Mouse (Mus musculus) c-Kit-positive CD71-positive TER-119-negative erythroid progenitor cells, embryonic 14.5 days (primary cell): ENCODE data around the gene Tmem235.

ENCODE experiments used
- DNase-seq: peaks from one replicate; pipeline ENCODE4 v3.0.0-alpha.2; 2013; ENCODE audit warnings: low read depth

Gene Tmem235

GRCm38 (mm10) chr11:117865988-117866387 lies 5.4 kb downstream of the Tmem235 start:
- DNase-seq, result no peak

GRCm38 (mm10) chr11:117870688-117871365 lies 10.3 kb downstream of the Tmem235 start:
- peak; percentile 52 for DNase-seq

- no peak for DNase-seq
Measured at GRCm38 (mm10) chr11:117871376-117871775, 10.8 kb downstream of the Tmem235 start.

- DNase-seq, result no peak
Measured at GRCm38 (mm10) chr11:117871911-117872584, 11.5 kb downstream of the Tmem235 start.

DNA sequence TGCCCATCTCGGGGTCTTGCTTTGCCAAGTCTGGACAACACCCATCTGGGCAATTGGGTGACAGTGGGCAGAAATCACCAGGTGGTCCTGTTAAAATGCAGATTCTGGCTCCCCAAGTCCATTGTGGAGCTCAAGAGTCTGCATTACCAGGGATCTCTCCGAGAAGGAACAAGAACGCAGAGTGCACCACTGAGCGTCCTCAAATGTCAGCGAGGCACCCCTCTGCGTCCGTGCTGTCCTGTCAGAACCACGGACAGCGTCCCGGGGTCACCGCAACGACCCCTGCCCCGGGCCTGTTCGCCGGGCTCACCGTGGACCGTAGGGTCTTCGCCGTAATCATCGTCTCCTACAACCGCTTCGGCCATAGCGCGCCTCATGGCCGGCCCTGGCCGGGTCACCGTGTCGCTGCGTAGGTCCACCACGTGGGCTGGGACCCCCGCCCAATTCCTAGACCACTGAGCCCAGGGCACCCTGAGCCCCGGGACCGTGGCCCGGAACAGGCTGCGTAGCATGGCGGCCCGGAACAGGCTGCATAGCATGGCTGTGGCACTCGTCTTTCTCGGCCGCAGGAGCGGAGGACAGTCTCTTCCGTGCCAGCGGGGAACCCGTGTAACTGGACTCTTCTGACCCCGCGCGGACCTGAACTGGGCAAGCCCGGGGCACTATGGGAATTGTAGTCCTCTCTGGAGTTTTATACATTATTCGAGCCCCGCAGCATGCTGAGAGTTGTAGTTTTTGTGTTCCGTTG lies 12.5 kb downstream of the Tmem235 start, which contains the start of gene Tha1:
Gene Tha1 (minus strand): TSS at position 621 of the 748 bp plus-strand sequence.
- no peak for DNase-seq

DNA sequence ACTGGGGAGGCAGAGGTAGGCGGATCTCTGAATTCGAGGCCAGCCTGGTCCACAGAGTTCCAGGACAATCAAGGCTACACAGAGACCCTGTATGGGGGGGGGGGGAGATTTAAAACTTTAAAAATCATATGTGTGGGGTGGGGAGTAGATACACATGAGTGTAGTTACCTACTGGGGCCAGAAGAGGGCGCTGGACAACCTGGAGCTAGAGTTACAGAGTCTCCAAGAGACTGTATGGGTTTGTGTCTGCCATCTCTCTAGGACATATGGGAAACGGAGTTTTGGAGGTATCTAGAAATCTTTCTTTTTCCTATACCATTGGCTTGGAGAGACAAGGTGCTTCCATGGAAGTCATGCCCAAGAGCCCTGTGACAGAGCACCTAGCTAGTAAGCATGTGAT lies 13.9 kb downstream of the Tmem235 start:
- no peak for DNase-seq

DNA sequence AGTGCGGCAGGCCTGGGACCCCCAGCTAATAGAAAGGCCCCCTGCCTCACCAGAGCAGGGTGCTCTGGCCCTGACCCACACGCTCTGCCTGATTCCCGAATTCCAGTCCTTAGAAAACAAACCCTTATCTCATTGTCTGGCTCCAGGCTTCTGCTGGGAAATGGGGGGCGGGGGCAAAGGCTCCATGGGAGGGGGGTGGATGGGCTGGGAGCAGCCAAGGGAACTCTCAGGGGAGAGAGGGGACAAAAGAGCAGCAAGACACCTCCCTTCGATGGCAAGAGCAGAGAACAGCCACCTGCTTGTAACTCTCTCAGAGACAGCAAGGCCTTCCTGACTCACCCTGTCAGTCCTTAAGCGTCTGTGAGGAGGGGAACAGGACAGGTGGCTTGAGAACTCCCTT lies 15.1 kb downstream of the Tmem235 start:
- no peak for DNase-seq

DNA sequence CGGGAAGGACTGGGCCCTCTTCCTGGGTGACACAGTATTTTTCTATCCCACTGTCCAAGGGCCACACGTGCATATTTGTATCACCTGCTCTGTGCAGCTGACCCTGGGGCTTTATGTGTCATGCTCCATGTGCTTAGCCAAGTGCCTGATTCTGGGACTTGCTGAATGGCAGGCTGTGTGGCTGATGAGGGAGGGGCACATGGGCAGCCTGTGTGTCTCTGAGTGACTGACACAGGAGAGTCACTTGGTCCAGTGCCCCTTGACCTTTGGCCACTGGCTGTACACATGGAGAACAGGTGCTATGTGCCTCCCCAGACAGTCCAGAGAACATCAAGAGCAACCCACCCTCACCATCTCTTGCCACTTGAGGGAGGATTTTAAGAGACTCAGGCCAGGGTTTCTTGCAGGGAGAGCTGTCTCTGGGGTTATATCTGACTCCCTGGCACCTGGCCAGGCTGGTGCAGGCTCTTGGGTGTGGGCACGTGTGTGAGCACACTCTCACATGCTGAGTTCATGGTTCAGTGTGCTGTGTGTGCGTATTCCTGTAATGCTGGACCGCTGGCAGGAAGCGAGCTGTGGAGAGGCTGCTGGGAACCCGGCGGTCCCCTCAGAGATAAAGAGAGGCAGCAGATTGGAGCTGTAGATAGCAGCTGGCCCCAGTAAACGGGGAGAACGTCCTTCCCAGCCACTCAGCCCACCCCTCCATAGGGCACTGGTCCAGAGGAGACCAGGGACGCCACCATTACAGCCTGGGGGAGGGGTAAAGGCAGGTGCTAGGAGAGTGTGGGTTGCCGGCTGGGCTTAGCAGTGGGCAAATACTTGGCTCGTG lies 17.6 kb downstream of the Tmem235 start:
- DNase-seq, result no peak

DNA sequence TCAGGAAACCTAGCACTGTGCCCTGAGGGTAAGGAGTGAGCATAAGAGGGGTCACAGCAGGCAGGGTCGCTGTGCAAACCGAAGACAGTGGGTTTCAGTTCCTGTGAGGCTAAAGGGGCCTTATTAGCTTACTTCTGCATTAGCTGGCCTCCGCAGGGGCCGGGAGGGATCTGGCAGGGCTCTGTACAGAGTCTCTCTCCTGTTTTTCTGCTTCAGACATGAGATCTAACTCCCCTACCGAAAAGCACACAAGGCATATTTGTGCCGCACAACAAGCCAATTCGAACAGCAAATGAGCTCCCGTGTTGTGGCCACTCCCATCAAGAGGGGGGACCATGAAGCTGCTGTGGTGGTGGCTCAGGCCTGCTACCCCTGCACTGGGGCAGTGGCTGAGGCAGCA lies 18.3 kb downstream of the Tmem235 start:
- DNase-seq, result no peak

DNA sequence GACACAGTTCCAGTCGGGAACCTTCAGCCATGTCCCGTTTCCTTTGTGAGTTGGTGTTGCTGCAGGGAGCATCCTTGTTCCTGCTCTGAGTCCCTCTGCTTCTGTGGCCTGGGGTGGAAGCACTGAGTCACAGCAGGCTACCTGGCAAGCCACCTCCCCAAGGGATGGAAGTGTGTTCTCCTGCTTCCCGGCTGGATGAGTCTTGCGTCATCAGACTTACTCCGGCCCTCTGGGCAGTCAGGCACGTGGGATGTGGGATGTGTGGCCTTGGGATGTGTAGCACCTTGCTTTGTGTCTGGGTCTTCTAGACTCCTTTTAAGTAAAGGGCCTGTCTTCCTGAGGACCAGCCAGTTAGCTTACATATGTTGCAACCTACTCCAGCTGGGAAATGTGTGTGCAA lies 19.1 kb downstream of the Tmem235 start:
- DNase-seq, result no peak

- DNase-seq, result no peak
Measured at GRCm38 (mm10) chr11:117880336-117880976, 19.9 kb downstream of the Tmem235 start.

- no peak for DNase-seq
Measured at GRCm38 (mm10) chr11:117880977-117881358, 20.4 kb downstream of the Tmem235 start.

DNA sequence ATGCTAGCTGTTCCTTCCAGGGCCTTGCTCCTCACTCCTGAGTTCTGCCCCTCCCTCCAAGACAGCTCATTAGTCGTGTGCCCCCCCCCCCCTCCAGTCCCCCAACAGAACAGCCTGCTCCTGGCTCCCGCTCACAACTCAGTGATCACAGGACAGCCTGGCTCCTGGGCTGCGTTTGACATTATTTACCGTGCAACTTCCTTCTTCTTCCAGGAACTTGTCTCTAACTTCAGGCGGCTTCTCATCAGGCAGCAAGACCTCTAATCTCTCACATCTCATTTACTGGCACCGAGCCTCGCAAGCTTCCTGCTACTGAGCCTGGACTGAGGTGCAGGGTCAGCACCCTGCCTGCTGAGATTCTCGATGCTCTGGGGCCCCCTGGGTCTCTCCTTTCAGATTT lies 21.2 kb downstream of the Tmem235 start:
- DNase-seq, result no peak

- no peak for DNase-seq
Measured at GRCm38 (mm10) chr11:117882208-117882607, 21.7 kb downstream of the Tmem235 start.

GRCm38 (mm10) chr11:117886000-117886399 lies 25.4 kb downstream of the Tmem235 start:
- no peak for DNase-seq

GRCm38 (mm10) chr11:117888168-117888852 lies 27.8 kb downstream of the Tmem235 start:
- no peak for DNase-seq

DNA sequence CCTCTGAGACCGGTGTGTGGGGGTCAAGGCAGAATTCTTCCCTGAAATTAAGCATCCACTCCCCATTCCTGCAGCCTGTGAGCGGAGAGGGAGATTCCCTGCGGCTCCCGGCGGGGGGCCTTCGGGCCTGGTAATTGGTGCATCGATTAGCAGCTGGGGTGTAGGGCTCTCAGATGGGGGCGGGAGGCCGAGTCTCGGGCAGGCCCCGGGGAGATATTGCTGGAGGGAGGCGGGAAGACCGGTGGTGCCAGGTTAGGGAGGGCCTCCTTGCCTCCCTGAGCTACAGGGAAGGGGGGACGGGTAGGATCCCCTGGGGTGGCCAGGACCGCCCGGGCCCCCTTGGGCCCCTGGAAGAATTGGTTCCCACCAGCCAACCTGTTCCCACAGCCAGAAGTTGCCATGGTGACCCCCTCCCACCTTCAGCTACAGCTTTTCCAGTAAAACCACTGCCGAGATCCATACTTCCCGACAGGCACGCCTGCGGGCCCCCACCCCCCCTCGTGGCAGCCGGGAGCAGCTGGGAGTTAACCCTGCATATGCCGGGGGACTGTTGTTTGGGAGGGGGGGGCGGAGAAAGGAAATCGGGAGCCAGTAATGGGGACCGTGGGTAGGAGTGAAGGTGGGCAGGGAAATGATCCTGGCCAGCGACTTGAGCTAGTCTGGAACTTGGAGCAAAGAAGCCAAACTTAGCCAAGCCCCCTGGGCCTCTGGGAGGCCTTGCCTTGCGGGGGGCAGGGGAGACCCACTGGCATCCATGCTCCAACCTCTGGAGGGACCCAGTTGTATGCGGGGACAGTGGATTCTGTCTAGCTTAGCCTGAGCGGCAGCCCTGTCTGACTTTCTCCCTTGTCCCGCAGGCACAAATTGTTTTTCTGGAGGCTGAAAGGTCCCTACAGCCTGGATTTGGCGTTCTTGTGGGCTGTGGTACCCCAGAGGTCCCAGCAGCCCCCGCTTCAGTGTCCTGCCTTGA lies 28.6 kb downstream of the Tmem235 start:
- DNase-seq, result no peak

DNA sequence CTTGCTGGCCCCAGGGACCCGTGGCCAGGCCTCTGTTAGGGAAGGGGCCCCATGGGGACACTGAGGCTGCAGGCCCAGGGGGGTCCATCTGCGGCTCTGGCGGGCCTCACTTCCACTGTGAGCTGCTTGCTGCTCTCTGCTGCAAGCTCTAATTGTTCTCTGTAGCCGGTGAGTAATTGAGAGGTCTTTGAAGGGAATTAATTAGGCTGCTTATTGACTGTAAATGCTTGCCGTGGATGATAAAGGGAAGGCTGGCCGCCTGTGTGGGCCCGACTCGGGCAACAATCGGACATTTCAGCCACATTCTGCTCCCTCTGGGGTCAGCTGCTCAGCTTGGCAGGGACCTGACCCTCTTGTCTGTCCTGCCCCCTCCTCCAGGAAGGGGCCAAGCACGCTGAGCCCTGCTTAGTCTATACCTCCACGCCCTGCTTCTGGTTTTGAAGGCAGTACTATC lies 29.4 kb downstream of the Tmem235 start:
- DNase-seq, result no peak

- no peak for DNase-seq
Measured at GRCm38 (mm10) chr11:117890519-117891282, 30.1 kb downstream of the Tmem235 start.
